Mouse (Mus musculus) kidney, postnatal 4 days (tissue): ENCODE data around the gene Tmem125.
A peak's percentile ranks its signal among the peaks of the same experiment; 100 is the strongest.
"Not testable (repeated sequence)": the region's sequence is repeated elsewhere in the genome, so short reads cannot be mapped to it uniquely, and the experiment has no call there.

Experiments
- DNase-seq, 2 experiments: peaks; one replicate each; pipeline ENCODE4 v3.0.0; 2021; ENCODE audit warnings: mixed read lengths in 2 of 2

Gene Tmem125

DNA sequence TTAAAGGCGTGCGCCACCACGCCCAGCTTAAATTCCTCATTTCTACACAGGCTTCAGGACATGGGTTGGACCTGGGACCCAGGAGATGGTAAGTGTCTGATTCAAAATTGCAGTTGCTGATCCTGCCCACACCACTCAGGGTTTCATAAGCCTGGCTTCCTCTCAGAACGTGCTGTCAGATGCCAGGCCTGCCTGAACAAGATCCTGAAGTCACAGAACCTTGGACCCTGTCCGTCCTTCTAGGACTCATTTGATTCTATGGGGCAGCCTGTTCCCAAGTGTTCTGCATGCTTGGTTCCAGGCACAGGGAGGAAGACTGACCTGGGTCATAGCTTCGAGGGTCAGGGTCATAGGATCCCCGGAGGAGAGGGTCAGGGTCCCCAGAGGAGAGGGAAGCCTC, 10.2 kb downstream of the Tmem125 start:
- peak in 1 of 2 experiments; percentile 37 for DNase-seq

GRCm38 (mm10) chr4:118533156-118533555, 10.7 kb downstream of the Tmem125 start:
- DNase-seq: peak; percentile 47 to 69

- DNase-seq: no peak
These were observed 11.2 kb downstream of the Tmem125 start for GRCm38 (mm10) chr4:118532663-118533062.

DNA sequence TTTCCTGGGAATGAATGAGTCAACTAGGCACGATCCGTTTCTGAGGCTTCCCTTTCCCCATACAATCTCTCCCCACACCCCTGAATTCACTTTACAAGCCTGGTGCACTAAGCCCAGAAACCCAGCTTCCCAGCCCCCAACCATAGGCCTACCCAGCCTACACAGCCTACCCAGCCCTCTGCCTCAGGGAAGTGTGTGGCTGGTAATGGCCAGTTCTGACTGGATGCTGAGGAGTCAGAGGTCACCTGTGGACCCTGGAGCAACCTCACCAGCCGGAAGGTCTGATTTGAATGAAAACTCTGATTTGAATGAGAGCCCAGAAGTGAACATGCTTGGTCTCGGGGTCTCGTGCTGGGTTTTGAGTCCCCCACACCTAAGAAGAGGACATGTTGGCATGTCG, 16.1 kb downstream of the Tmem125 start:
- peak; percentile 53 to 62 for DNase-seq

DNA sequence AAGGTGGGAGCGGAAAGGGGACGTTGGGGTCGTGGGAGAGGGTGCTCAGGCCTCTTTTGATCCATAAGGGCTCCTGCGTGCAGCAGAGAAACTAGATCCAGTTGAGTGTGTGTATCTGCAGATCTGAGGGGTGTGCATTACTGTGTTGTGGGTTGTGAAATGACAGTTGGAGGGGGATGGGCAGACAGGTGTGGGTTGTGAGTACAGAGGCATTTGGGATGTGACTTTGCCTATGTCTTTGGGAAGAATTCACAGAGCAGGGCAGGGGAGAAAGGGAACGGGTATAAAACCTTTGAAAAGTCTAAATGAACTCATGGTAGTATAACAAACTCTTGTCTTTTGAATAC, 16.5 kb downstream of the Tmem125 start:
- DNase-seq: no peak

DNA sequence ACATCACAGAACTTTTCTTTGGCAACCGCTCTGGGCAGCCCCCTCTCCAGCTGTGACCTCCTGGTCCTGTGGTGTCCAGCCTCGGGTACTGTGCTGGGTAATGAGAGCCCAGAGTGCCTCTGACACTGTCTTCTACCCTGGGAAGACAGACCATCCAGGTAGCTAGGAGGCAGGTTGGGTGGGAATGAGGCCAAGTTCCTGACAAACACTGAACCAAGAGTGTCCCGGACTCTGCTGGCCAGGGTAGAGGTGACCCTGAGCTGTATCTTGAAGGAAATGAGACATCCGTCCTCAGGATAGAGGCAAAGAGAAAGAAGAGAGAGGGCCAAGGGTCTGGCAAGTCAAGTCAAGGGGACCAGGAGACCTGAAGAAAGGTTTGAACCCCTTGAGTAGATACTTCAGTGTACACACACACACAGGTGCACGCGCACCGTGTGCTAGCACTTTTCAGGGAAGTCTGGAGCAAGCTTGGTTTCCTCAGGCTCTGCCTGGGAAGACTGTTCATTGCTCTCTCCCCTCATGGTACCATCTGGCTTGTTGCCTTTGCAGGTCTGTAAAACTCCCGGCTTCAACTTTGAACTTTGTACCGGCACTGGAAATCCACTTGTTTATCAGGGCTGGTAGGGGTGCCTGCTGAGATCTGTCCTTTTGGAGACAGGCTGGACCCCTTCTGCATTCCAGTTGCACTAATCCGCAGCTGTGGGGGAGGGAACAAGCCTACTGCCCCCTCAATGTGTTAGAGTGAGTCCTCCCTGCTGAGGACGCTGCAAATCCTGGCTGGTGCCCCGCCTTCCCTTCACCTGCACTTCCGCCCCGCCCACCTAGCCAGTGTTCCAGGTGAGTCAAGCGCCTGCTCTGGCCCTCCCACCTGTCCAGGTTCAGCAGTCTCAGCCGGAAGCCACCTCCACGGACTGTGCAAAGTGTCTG, 17.2 kb downstream of the Tmem125 start, which contains the start of gene 2610528J11Rik:
Gene 2610528J11Rik (plus strand): TSS at position 592 of the 927 bp plus-strand sequence.
- DNase-seq: peak; percentile 78 to 88

DNA sequence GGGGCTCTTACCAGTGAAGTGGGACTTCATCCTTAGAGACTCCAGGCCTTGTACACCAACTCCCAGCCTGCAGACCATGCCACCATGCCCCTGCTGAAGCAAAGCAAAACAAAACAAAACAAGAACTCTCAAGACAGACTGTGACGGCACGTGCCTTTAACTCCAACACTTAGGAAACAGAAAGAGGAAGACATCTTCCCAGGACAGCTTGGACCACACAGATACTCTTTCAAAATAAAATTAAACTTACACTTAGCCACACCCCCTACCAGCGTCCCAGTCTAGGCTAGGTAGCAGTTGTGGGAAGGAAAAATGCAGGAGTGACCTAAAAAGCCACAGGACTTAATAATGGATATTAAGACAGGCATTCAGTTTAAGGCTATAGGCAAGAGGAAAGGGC, 18.1 kb downstream of the Tmem125 start:
- no peak for DNase-seq

DNA sequence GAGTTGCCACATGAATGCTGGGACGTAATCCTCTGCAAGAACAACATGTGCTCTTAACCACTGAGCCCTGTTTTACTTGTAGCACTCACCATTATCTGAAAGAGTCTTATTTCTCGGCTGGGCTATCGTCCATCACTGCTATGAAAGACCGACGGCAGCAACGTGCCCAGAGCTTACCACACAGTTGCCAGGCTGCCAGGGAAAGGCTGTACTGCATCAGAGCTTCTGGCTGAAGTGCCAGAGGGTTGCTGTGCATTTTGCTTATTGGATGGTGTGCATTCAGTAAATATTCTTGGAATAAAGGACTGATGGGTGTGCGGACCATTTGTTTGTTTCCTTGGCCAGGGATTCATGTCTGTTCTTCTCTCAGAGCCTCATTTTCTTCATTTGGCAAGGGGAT, 19.9 kb downstream of the Tmem125 start:
- DNase-seq: no peak

DNA sequence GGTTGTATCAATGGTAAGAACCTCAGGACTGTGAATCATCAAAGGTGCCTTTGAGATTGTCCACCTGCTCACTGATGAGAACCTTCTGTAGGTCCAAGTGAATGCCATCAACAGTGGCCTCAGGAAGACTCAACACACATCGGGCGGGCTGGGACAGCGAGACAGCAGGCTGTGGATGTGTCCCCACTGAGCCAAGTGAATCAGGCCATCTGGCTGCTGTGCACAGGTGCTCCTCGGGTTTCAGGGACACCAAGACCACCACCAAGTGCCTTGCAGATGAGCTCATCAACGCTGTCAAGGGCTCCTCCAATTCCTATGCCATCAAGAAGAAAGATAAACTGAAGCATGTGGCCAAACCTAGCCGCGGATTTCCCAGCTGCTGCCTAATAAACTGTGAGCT, 21.6 kb downstream of the Tmem125 start:
- no peak for DNase-seq

DNA sequence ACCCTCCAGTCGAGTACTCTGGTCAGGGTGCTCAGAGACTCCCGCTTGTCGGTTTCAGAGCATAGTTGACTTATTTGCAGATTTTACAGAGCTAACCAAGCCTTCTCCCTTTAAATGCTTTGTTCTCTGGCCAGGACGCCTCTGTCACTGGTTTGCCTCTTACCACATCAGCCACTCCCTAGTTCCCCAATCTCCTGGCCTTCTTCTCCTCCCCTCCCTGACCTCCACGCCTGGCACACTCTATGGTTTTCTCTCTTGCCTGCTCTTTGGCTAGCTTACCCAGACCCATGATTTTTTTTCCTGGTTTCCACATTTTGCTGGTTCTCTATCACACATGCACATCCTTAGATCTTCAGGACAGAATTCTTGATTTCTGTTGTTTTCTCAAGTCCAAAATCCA, 25.6 kb downstream of the Tmem125 start:
- no peak for DNase-seq

GRCm38 (mm10) chr4:118517497-118518146, 26.2 kb downstream of the Tmem125 start:
- DNase-seq: no peak

DNA sequence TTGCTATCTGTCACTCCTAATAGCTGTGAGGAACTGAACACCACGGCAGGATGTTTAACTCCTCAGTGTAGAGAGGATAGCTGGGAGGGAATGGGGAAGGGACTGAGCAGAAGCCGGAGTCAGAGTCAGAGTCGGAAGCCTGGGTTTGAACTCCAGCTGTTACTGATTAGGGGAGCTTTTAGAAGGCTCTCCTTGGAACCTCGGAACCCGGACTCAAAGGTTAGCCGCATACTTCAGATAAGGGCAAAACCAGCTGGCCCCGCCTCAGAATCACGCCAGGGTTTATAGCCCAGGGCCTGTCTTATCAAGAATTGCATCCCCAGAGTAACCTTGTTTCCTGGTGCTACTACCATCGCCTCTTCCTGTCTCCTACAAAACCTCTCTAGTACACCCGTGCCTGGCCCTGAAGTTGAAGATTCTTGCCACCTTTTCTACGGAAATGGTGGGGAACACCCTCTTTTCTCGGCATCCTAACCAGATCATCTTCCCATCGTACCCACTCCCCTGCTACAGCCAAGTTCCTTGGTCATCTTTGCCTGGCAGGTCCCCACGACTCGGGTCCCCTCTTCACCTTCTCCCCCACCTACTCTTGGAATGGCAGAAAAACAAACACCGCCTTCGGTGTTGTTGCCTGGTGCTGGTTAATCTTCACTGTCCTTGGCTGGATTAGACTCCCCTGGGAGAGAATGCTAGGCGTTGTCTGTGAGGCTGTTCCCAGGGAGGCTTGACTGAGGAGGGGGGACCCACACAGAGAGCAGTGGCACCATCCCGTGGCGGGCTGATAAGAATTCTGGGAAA, 26.9 kb downstream of the Tmem125 start:
- DNase-seq: peak; percentile 40 to 59

GRCm38 (mm10) chr4:118509050-118509449, 34.8 kb downstream of the Tmem125 start:
- DNase-seq: no peak

DNA sequence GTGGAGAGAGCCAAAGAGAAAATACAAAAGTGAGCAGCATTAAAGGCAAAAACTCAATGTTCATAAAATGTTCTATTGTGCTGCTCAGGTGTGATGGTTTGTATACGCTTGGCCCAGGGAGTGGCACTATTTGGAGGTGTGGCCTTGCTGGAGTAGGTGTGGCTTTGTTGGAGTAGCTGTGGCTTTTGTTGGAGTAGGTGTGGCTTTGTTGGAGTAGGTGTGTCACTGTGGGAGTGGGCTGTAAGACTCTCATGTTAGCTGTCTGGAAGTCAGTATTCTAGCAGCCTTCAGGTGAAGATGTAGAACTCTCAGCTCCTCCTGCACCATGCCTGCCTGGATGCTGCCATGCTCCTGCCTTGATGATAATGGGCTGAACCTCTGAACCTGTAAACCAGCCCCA, 36.7 kb downstream of the Tmem125 start:
- not testable (repeated sequence) for DNase-seq

DNA sequence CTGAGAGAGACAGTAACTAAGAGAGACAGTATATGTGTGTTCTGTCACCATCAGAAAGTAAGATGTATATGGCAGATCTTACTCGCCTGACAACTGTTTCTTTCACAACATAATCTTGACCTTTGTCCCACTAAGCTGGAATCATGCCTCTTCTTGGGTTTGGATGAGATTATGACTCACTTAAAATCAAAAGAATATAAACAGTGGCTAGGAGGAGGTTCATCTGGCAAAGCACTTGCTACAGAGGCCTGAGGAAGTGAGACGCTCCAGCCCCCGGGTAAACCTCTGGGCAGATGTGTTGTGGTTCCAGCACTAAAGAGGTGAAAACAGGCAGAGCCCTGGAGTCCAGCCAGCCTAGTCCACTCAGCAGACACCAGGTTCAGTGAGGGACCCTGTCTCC, 38.3 kb downstream of the Tmem125 start:
- no peak for DNase-seq

DNA sequence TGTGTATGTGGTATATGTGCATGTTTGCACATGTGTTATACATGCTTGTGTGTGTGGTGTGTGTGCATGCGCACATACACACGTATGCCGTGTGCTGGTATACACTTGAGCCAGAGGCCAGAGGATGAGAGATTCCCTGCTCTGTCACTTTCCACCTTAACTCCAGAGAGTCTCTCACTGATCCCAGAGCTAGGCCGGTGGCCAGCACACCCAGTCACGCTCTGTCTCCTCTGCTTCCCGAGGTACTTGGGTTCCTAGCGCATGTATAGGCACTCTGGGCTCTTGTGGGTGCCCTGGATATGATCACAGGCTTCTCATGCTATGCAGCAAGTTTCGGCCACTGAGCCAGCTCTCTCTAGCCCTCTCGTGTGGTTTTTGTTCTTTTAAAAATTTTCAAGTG, 43.1 kb downstream of the Tmem125 start:
- DNase-seq: peak in 1 of 2 experiments; percentile 28

DNA sequence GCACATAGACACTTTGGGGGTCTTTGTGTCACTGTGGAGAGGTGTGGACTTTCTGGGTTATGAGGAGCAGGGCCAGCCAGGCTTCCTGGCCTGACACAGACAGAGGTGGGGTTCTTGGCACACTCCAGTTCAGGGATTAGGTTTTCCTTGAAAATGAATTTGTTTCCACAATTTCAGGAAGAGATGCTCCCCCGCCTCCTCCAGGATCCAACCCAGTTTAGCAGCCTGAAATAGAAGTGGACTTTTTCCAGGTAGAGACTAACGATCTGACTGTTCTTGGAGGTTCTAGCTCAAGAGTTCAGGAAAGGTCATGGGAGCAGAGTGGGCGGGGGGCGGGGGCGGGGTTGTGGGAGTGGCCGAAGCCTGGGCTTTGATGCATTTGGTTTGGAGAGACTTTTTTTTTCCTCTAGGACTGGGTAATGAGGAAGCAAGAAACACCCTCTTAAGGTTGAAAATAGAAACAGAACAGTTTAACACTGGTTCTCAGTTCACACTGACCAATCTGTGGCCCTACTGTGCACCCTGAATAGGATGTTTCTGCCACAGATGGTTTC, 43.6 kb downstream of the Tmem125 start:
- DNase-seq: peak in 1 of 2 experiments; percentile 31
